Mouse (Mus musculus) 3T3-L1 (cell line): ENCODE measurements around the gene Ublcp1.
"Not testable (repeated sequence)": the region's sequence is repeated elsewhere in the genome, so short reads cannot be mapped to it uniquely, and the experiment has no call there.

Experiments
- DNase-seq: peaks from one replicate; pipeline ENCODE4 v3.0.0-alpha.2; 2015; ENCODE audit warnings: low read depth, low spot score

Gene Ublcp1

DNA sequence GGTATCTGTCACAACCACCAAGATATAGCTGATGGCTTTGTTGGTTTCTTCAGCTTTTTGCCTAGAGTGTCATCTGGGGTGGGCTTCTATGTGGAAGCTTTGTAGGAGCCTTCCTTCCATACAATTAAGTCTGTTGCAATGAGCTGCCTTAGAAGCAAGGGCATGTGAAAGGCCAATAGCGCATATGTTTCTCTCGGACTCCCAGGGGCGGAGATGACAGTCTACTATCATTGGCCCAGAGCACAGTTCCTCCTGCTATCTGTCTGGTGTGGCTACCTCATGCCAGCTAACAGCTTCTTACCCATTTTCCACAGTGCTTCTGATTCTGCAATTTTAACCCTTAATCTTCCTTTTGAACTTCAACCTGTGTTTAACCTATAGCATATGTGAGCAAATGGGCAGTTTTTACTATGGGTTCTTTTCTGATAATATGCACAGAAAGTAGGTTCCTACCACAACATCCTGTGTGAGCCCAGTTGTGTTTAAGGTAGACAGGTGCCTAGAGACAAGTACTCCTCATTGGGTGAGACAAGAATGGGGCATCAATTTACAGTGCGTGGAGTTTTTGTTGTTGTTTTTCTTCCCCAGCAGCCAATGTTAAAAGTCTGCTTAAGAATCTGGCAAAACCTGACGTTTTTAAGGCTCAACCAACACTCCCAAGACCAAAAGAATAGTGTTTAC, 24.5 kb upstream of the Ublcp1 start:
- DNase-seq = no peak

DNA sequence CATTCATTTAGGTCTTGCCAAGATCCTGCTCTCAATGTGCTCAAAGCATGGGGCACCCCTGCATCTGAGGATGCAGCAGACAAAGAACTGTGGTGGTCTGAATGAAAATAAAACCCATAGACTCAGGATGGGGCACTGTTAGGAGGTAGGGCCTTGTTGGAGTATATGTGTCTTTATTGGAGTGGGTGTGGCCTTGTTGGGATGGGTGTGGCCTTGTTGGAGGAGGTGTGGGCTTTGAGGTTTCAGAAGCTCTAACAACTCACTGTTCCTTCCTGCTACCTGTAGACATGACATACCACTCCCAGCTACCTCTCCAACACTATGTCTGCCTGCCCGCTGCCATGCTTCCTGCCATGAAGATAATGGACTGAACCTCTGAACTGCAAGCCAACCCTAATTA, 18.8 kb upstream of the Ublcp1 start:
- no peak for DNase-seq

DNA sequence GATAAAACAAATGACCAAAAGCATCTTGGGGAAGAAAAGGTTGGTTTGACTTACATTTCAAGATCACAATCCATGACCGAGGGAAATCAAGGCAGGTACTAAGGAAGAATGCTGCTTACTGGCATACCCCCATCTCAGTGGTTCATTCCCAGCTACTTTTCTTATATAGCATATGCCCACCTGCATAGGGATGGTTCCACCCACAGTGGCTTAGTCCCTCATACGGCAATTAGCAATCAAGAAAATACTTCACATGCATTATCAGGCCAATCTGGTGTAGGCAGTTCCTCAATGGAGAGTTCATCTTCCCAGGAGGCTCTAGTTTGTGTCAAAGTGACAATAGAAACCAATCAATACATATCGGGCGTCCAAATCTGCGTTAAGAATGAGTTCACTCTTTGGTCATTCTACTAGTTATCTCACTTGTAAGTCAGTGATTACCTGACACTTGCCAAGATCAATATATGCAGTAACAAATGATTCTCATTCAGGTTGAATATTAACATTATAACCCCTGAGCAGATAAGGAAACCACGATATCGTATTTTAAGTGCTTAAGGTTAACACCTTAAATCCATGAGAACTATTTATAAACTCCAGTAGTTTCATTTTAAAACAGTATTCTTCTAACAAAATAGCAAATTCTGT, 14.9 kb upstream of the Ublcp1 start:
- DNase-seq = no peak

DNA sequence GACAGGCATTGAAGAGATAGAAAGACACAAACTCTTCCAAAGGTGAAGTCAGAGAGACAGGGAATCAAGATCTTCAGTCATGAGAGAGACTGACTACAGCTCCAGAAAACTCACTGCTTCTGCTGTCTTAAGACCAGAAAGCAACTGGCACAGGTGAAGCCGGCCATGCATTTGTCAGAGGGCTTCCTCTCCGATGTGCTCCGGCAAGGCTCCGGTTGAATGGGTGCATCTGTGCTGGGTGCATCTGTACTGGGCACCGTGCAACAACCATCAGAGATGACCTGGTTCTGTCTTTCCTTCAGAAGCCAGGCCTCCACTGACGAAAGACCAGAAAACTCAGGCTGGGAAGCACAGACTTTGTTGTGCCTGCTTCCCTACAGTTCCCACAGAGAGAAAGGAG, 9.9 kb upstream of the Ublcp1 start:
- DNase-seq = no peak

DNA sequence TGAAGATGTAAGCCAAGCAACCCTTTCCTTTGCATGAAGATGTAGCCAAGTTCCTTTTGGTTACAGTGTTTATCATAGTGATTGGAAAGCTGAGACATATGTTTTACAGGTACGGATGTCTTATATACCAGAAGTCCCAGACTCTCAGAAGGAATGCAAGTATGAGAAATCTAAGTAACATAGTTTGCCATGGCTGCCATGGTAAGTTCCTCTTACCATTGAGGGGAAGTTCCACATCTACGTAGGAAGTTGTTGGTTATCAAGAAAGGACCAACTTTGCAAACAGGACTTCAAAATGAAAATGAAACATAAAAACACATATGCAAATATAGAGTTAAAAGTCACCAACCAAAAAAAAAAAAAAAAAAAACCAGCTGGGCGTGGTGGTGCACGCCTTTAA, 8.1 kb upstream of the Ublcp1 start:
- DNase-seq = no peak

DNA sequence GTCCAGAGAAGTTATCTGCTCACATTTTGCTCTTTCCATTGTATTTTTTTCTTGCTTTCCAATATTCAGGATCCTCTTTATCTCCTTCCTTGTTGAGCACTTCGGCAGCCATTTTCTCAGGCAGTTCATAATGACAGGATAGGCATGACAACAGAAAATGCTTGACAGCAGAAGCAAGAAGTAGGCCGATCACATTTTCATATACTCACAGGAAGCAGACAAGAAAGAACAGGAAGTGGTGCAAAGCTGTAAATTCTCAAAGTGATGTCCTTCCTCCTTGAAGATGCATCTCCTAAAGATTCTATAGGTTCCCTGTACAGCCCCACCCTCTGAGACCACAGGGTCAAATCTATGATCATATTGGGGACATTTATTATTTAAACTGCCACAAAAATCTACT, 6.1 kb upstream of the Ublcp1 start:
- DNase-seq = no peak

DNA sequence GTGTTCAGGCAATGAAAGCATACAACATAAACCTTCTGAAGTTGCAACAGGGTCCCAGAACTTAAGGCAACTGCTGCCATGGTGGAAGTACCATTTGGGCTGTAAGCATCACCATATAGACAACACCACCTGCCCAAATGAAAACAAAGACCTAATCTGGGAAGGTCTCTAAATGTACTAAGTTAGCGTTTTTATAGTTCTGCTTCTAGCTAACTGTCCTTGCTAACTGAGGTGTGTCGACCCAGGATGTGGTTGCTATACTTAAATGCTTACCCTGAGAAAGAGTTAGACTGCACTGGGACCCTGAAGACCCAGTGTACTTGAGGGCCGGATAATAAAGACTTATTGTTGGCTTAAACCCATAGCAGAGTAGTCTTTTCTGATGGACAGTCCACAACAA, 5.2 kb upstream of the Ublcp1 start:
- no peak for DNase-seq

DNA sequence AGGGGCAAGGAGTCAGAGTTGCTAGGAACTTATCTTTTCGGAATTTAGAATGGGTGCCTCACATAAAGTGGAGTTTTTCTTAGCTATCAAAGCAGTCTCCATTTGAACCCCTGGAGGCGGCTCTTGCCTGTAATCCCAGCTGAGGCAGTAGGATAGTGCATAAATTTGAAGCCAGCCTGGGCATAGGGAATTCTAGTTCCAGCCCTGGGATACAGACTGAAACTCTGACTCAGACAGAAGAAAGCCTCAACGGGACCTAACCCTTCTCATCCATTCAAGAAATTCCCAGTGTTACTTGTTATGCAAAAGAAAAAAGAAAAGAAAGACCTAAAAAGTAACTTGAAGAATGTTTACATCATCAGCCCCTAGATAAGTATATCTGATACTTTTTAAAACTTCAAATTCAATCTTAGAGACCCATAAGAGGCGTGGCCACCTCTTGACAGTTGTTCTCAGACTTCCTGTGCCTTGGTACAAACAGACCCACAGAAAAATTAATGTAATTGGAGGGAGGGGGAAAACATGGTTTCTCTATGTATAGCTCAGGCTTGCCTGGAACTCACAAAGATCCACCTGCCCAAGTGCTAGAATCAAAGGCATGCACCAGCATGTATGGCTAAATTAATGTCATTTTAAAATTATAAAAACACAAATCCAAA, 1.2 kb upstream of the Ublcp1 start:
- peak; percentile 47 for DNase-seq

DNA sequence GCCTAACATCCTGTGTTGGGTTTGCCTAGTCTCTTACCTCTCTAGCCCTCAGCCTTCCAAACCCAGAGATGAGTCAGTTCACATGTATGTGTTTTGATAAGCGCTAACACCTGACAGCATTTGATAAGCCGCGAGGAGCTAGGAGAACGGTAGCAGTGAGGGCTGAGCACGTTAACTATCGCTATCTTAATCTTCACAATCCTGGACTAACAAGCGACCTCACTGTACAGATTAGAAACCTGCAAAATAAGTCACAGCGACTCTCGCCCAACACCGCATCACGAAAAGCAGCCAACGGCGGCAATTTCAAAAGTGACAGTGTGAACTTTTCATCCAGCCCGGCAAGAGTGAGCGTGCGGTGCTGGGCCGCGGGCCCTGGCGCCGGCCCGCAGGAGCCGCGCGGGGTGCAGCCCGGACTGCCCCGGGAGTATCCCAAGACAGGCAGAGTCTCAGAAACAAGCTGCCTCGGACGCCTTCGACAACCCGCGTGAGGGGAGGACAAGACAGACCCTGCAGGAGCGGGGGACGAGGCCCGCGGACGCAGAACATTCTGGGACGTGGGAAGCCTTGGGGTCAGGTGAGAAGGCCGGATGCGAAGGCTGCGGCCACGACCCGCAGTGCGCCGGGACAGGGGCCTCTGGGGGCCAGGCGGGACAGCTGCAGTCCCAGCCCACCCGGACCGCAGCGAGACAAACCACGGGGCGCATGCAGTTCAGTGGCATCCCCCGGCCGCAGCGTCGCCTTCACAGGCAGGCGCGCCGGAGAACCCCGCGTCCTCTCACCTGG, 459 bp downstream of the Ublcp1 start:
- peak; percentile 44 for DNase-seq

DNA sequence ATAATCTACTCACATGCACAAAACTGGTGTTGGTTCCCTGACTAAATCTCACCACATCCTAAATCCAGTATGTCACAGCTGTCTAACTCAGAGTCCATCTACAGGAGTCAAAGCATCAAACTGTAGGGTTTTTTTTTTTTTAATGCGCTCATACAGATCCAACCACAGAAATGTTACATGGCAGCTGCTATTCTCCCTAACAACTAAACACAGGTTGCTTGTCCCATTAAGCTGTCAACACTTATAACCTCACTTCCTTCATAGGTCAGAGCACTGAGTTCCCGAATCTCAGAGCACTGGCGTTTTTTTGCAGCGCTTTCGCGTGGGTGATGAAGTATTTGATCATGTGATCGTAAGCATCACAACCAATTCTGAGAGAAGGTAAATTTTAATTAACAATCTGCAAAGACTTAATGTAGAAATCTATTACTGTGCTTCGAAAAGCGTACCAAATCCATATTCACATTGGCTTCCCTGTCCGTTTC, 1.9 kb downstream of the Ublcp1 start:
- DNase-seq = peak; percentile 27

DNA sequence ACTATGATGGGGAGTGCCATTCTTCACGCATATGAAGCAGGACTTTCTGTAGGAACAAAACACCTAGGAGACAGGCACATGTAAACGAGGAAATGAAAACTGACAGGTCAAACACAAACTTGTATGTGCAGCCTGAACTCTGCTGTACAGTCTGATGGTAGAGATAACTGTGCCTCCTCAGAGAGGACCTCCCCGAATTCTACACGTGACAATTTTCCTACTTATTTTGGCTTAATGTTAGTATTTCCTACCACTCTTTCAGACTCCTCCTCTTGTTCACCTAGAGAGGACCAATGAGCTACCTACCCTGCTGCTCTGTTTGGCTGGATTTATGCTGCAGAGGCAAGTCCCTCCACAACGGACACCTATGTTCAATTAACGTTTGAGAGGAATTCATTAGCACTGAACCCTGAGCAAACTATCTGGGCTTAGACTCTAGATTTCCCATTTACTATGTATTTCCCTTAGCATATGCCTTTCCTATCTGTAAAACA, 3.3 kb downstream of the Ublcp1 start:
- DNase-seq = no peak

DNA sequence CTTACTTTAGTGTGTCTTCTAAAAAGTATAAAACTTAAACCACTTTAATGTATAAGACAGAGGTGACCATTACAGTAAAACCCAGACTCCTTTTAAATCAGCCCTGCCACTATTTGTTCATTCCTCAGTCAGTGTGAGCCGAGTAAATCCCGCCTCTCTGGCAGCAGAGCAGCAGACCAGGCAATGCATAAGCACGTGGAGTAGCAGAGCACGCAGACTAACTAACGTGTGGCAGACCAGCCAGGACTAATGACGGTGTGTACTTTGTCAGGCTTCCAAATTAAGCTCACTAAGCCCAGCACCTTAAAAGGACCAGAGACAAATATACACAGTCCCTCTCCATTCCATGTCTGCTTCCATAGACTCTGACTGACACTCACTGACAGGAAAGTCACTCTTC, 8.8 kb downstream of the Ublcp1 start:
- DNase-seq = no peak

DNA sequence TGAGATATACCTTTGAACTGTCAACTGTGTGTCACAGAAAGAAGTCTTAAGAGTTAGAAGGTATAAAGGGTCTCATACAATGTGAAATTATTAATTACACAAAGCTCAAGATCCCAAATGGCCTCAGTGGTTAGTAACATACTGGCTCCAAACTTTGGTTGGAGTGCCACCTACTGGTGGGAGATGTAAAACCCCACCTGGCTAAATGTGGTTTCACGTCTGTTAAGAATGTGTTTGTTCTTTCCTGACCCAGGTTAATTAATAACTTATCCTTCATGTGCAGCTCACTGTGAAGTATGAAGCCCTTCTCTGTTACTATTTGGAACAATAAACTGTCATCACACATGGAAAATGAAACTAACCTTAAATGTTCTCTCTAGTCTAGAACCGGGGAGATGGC, 16.9 kb downstream of the Ublcp1 start:
- DNase-seq = peak; percentile 74

DNA sequence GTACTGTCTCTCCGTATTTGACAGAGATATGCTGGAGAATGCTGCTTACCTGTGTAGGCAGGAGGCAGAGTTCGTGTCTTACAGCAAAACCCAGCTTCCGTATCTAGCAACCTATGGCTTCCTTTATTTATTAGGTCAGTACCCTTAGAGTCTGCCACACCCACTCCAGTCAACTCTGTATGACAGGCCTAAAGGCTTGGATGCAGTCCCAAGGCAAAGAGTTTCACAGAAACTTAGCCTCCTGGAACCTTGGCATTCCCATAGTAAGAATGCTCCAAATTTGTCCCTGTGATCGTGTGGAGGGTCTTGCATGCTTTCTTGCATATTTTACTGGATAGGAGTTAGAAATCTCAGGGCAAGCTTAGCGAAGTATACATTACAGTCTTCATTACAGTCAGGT, 18.3 kb downstream of the Ublcp1 start:
- not testable (repeated sequence) for DNase-seq

DNA sequence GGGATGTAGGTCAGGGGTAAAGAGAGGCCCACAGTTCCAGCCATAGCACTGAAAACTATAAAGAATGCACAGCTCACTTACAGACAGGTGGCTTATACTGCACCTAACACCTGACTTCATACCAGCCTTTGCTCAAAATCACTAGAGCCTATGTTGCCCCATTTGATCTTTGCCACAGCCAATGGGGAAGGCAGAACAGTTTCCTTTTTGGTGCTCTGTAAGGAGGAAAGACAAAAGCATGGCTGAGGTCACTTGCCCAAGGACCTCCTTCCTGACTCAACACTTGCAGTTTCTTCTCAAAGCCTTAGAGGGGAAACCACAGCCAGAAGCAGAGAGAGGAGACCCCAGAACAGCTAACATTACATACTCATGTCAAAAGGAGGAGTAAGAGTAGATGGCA, 19.3 kb downstream of the Ublcp1 start:
- no peak for DNase-seq

DNA sequence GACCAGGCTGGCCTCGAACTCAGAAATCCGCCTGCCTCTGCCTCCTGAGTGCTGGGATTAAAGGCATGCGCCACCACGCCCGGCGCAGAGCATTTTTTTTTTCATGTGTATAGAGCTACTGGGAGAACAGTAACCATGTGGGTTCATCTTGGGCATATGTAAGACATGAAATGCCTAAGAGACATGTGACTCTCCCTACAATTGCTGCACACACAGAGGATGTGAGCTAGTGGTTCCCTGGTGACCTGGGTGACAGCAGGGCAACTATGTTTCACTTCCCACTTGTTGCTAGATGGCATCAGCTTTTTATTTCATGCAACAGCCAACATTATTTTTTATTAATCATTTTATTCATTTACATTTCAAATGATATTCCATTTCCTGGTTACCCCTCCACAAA, 32.5 kb downstream of the Ublcp1 start:
- no peak for DNase-seq

DNA sequence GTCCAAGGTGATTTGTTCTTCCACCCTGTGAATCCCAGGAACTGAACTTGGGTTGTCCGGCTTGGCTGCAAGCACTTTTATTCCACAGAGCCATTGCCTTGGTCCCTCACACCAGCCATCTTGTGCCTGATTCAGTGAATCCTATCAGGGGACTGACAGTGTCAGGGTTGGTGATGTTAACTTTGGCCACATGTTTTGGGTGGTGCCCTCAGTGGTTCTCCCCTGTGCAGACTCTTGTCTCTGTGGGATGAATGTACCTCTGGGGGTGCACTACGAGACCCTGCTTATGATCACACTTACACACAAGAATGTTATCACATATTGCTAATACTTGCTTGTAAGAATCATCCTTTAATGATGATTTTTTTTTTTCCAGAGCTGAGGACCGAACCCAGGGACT, 40.3 kb downstream of the Ublcp1 start:
- DNase-seq = no peak

DNA sequence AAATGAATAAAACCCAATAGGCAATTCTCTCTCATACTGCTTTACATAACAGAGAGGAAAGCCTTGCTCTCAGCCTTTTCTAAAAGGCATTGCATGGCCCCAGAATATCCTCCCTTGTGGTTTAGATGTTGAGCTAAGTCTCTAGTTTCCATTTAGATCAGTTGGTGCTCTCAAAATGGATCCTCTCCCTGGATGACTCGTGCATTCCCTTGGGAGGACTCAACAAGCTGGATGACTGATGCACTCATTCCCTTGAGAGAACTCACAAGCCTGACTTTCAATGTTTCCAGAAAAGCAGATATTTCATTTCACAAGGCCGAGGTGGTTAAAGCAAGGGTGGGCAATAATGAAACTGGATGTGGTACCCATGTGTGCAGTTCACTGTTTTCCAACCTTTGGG, 42.3 kb downstream of the Ublcp1 start:
- peak; percentile 85 for DNase-seq

DNA sequence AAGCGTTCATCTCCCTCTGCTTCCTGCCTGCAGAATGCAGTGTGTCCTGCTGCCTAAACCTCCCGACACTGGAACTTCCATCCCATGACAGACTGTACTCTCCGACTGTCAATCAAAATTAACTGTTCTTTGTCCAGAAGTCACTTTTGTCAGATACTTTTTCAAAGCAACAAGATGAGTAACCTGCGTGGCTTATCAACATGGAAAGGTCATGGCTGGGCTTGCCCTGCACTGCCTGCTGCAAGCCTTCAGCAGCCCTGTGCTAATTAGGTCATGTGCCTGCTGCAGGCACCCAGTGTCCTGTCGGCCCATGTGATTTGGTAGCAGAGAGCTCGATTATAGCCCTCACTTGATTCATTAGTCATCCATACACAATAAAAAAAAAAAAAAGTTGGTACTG, 44.7 kb downstream of the Ublcp1 start:
- no peak for DNase-seq

DNA sequence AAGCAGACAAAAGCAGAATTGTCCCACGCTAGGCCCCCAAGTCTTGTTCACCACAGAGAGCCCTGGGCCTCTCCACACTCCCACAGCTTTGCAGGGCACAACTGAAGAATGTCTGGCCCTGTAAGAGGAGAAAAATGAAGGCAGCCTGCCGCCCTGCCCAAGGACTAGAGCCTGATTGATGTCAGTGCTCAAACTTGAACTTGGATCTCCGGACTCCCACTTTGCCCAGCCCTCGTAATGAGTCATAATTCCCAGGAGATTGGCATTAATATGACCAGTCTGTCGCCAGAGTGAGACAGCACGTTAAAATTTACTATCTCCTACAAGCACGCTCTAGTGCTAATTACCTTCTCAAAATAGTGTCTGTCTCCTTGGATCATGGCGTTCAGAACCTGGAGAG, 45.3 kb downstream of the Ublcp1 start:
- peak; percentile 57 for DNase-seq

DNA sequence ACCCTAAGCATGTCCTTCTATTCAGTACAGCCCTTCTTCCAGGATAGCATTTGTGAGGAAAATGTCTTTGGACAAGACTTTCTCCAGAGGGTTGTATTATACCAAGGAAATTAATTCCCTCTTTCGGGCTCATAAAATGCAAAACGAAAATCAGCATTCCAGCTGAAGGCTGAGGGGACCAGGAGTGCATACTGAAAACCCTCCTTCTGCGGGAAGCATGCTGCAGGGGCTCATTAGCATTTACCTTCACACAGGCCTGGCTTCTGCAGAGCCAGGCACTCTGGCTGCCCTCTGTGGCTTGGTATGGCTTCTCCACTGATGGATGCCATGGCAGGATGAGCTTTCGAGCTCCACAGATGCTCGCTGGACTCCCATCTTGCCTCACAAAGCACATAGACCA, 46.3 kb downstream of the Ublcp1 start:
- no peak for DNase-seq

DNA sequence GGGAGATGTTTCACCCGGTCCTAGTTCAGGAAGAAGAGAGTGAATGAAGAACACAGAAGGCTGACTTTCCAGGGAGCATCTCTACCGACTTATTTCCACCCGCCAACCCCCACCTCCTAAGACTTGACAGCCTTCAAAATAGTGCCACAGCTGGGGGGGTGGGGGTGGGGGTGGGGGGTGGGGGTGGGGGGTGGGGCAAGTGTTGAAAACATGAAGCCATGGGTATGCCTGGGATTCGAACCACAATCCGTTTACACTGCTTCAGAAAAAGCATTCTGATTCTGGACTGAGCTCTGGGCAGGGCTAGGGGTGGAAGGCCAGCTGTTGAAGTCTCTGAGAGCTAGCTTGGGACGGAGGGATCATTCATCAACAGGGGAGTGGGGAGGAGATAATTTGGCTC, 47.0 kb downstream of the Ublcp1 start:
- DNase-seq = no peak
